Mouse (Mus musculus) midbrain, embryonic 10.5 days (tissue): ENCODE measurements around the gene Socs4. TPM values are rescaled to one million over a fixed set of nuclear protein-coding genes. Genes with fewer than 3 reads are reported as not detected.

Source experiments
- DNase-seq: peaks from one replicate; pipeline ENCODE4 v3.0.0-alpha.2; 2017; ENCODE audit warnings: low spot score
- H3K27ac ChIP-seq: fragments of 300-500 bp; sonication (generic); replicated peaks from 2 replicates; pipeline ENCODE4 v1.5.1; 2016; ENCODE audit warnings: mild to moderate bottlenecking
- H3K27me3 ChIP-seq: fragments of 300-500 bp; sonication (generic); 2 replicates; pipeline ENCODE4 v1.6.1; 2016; ENCODE audit warnings: low read depth, mild to moderate bottlenecking; ENCODE audit not compliant: poor library complexity, severe bottlenecking
- H3K36me3 ChIP-seq: fragments of 300-500 bp; sonication (generic); 2 replicates; pipeline ENCODE4 v1.6.1; 2016; ENCODE audit warnings: mild to moderate bottlenecking, moderate library complexity
- H3K4me1 ChIP-seq: fragments of 300-500 bp; sonication (generic); 2 replicates; pipeline ENCODE4 v1.6.1; 2016
- H3K4me3 ChIP-seq: fragments of 300-500 bp; sonication (generic); 2 replicates; pipeline ENCODE4 v1.5.1; 2016; ENCODE audit warnings: mild to moderate bottlenecking, moderate library complexity
- H3K9me3 ChIP-seq: fragments of 300-500 bp; sonication (generic); replicated peaks from 2 replicates; pipeline ENCODE4 v1.6.1; 2016; ENCODE audit warnings: mild to moderate bottlenecking
- WGBS: fragments of 180-500 bp; shearing (Covaris S2); methylation state at CpG from one replicate; pipeline ENCODE4 v1.1.7; 2016; 5-methylcytosine and 5-hydroxymethylcytosine counted together
- polyA plus RNA-seq: library from polyadenylated mRNA; unstranded; fragments of >200 nt; fragmentation: Nextera tagmentation; extraction: Ambion mirVana; gene quantifications from 2 replicates; pipeline ENCODE4 v1.2.1, GENCODE M21; 2016

Socs4 gene
- polyA plus RNA-seq, 1 experiment from 2014 or later, result 4.6 TPM

DNA sequence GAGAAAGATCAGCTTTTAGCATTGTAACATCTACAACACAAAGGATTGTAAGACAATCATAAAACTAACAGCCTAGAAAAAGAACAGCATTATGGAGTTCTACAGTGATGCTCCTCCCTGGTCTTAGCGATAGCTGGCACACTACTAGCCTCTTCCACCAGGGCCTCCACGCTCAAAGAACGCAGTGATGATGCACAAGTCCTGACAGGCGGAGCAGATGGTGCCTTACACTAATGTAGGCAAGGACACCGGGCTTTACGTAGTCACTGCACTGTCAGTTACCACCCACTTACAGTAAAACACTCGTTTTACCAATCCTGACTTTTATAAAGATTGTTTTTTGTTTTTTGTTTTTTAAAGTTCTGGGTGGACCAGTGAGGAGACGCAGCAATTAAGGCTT lies 10.9 kb upstream of the Socs4 start:
- WGBS, result 94% methylated on average over 8 of the region's 8 CpGs
- no peaks in the 10 kb centered on the region for H3K27me3 ChIP-seq
- DNase-seq, result no peak
- peaks cover 3% of the 10 kb centered on the region; the same call in 1 of the 2 replicates for H3K9me3 ChIP-seq
- no peak overlapping the region for H3K4me3 ChIP-seq
- no peaks in the 10 kb centered on the region for H3K4me1 ChIP-seq
- H3K36me3 ChIP-seq, result peaks cover 94% of the 10 kb centered on the region
- H3K27ac ChIP-seq, result no peak overlapping the region

GRCm38 (mm10) chr14:47269056-47269455 lies 7.7 kb upstream of the Socs4 start:
- 90% methylated on average over 4 of the region's 4 CpGs for WGBS
- H3K36me3 ChIP-seq, result peaks cover 100% of the 10 kb centered on the region

DNA sequence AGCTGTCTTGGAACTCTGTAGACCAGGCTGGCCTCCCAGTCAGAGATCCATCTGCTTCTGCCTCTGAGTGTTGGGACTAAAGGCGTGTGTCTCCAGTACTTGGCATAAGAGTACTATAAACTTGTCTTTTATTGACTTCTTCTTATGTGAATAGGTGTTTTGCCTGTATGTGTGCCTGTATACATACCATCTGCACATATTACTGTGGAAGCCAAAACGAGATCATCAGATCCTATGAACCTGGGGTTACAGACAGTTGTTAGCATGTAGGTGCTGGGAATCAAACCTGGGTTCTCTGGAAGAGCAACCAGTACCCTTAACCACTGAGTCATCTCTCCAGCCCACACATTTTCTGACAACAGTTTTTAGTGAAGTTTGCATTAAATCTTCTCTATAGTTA lies 7.0 kb upstream of the Socs4 start:
- Histone ChIP-seq H3K27me3 (no peaks in the 10 kb centered on the region), H3K4me1 (peaks cover 5% of the 10 kb centered on the region; the same call in 1 of the 2 replicates), H3K4me3 (no peak overlapping the region), H3K9me3 (peaks cover 3% of the 10 kb centered on the region; the same call in 1 of the 2 replicates), H3K36me3 (peaks cover 100% of the 10 kb centered on the region), H3K27ac (no peak overlapping the region)
- 94% methylated on average over 2 of the region's 2 CpGs for WGBS
- DNase-seq, result no peak

More at GRCm38 (mm10) chr14:47269056-47269455, 7.7 kb upstream of the Socs4 start:
- Histone ChIP-seq H3K4me1 (no peaks in the 10 kb centered on the region), H3K27ac (no peak overlapping the region), H3K27me3 (no peaks in the 10 kb centered on the region), H3K4me3 (no peak overlapping the region), H3K9me3 (peaks cover 3% of the 10 kb centered on the region; the same call in 1 of the 2 replicates)
- no peak for DNase-seq

- Histone ChIP-seq H3K4me1 (peaks cover 30% of the 10 kb centered on the region), H3K9me3 (peaks cover 3% of the 10 kb centered on the region; the same call in 1 of the 2 replicates), H3K27me3 (no peaks in the 10 kb centered on the region), H3K36me3 (peaks cover 60% of the 10 kb centered on the region), H3K27ac (no peak overlapping the region), H3K4me3 (no peak overlapping the region)
- WGBS, result 86% methylated on average over 3 of the region's 3 CpGs
- DNase-seq, result no peak
Observed at GRCm38 (mm10) chr14:47273751-47274150, 3.0 kb upstream of the Socs4 start.

- Histone ChIP-seq H3K27ac (0 out of 2 replicates have a peak overlapping the region, but pooled peaks have one; percentile 17), H3K4me1 (peaks cover 30% of the 10 kb centered on the region), H3K4me3 (peak overlapping the region; percentile 81), H3K36me3 (peaks cover 49% of the 10 kb centered on the region), H3K9me3 (no peaks in the 10 kb centered on the region), H3K27me3 (no peaks in the 10 kb centered on the region)
- DNase-seq, result peak; percentile 19
- 43% methylated on average over 3 of the region's 3 CpGs for WGBS
Observed at GRCm38 (mm10) chr14:47275417-47275816, 1.3 kb upstream of the Socs4 start.

DNA sequence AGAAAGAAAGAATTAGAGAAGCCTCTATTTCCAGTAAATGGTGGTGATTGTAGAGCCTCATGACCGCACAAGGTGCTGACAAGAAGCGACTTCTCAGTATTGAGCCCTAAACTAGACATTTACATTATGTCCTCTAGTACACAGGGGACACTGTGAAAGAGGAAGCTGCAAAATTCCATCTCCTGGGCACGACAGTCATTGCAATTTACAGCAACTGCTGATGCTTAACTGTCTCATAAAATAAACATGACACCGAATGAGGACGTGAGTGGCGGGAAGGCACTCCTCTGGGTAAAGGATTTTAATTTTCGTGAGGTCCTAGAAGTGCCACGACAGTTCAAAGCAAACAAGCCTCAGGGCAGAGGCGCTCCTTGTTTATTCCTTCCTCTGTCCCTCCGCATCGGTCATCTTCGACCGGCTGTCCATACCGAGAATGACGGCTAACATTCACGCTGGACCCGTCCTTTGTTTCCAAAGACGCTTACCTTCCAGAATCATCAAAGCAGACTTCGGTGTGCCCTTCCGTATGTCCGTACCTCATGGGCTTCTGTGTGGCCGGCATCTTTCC lies 611 bp upstream of the Socs4 start:
- DNase-seq, result no peak
- peaks cover 45% of the 10 kb centered on the region for H3K36me3 ChIP-seq
- H3K27me3 ChIP-seq, result no peaks in the 10 kb centered on the region
- WGBS, result 3% methylated on average over 22 of the region's 22 CpGs
- H3K4me3 ChIP-seq, result peak overlapping the region; percentile 81
- H3K27ac ChIP-seq, result peak overlapping the region; percentile 97
- peaks cover 30% of the 10 kb centered on the region for H3K4me1 ChIP-seq
- H3K9me3 ChIP-seq, result no peaks in the 10 kb centered on the region

GRCm38 (mm10) chr14:47279058-47279457 lies 2.3 kb downstream of the Socs4 start:
- Histone ChIP-seq H3K4me3 (no peak overlapping the region), H3K9me3 (no peaks in the 10 kb centered on the region), H3K4me1 (peaks cover 30% of the 10 kb centered on the region), H3K27me3 (no peaks in the 10 kb centered on the region), H3K27ac (no peak overlapping the region), H3K36me3 (peaks cover 20% of the 10 kb centered on the region)
- WGBS, result 85% methylated on average over 2 of the region's 2 CpGs
- no peak for DNase-seq

DNA sequence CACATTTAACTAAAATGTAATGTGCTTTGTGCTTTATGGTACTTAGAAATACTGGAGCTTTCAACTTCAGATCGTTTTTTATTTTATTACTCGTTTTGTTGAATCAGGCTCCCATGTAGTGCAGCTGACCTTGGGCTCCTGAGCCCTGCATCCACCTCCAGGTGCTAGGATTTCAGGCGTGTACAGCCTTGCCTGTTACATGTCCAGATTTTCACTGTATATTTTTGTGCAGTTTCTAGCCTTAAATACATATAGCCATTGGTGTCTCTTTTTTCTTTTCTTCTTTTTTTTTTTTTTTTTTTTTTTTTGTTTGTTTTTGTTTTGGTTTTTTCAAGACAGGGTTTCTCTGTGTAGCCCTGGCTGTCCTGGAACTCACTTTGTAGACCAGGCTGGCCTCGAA lies 4.8 kb downstream of the Socs4 start:
- no peak overlapping the region for H3K27ac ChIP-seq
- peaks cover 17% of the 10 kb centered on the region for H3K36me3 ChIP-seq
- H3K9me3 ChIP-seq, result no peaks in the 10 kb centered on the region
- DNase-seq, result no peak
- no peaks in the 10 kb centered on the region for H3K27me3 ChIP-seq
- WGBS, result 95% methylated on average over 4 of the region's 4 CpGs
- peaks cover 10% of the 10 kb centered on the region for H3K4me1 ChIP-seq
- H3K4me3 ChIP-seq, result no peak overlapping the region

- Histone ChIP-seq H3K4me1 (no peaks in the 10 kb centered on the region; the same call in 1 of the 2 replicates), H3K27me3 (no peaks in the 10 kb centered on the region), H3K36me3 (peaks cover 17% of the 10 kb centered on the region), H3K27ac (no peak overlapping the region), H3K4me3 (no peak overlapping the region), H3K9me3 (no peaks in the 10 kb centered on the region)
- no peak for DNase-seq
- WGBS, result 94% methylated on average over 7 of the region's 7 CpGs
Observed at GRCm38 (mm10) chr14:47283568-47283967, 6.8 kb downstream of the Socs4 start.

DNA sequence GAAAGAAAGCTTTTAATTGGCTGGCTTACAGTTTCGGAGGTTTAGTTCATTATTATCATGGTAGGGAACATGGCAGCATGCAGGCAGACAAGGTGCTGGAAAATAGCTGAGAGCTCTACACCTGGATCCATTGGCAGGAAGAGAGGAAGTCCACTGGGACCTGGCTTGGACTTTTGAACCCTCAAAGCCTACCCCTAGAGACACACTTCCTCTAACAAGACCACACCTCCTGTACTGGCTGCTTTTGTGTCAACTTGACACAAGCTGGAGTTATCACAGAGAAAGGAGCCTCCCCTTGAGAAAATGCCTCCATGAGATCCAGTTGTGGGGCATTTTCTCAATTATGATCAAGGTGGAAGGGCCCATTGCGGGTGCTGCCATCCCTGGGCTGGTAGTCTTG lies 8.5 kb downstream of the Socs4 start:
- 97% methylated on average over 2 of the region's 2 CpGs for WGBS
- DNase-seq, result no peak
- H3K4me1 ChIP-seq, result no peaks in the 10 kb centered on the region
- H3K4me3 ChIP-seq, result no peak overlapping the region
- H3K9me3 ChIP-seq, result no peaks in the 10 kb centered on the region
- no peaks in the 10 kb centered on the region for H3K27me3 ChIP-seq
- no peak overlapping the region for H3K27ac ChIP-seq
- peaks cover 19% of the 10 kb centered on the region for H3K36me3 ChIP-seq

- WGBS, result 82% methylated on average over 1 of the region's 1 CpGs
- H3K4me1 ChIP-seq, result no peaks in the 10 kb centered on the region
- peaks cover 21% of the 10 kb centered on the region for H3K36me3 ChIP-seq
- no peaks in the 10 kb centered on the region for H3K27me3 ChIP-seq
- H3K27ac ChIP-seq, result no peak overlapping the region
- DNase-seq, result no peak
- H3K9me3 ChIP-seq, result no peaks in the 10 kb centered on the region
- H3K4me3 ChIP-seq, result no peak overlapping the region
Observed at GRCm38 (mm10) chr14:47286215-47286614, 9.5 kb downstream of the Socs4 start.

DNA sequence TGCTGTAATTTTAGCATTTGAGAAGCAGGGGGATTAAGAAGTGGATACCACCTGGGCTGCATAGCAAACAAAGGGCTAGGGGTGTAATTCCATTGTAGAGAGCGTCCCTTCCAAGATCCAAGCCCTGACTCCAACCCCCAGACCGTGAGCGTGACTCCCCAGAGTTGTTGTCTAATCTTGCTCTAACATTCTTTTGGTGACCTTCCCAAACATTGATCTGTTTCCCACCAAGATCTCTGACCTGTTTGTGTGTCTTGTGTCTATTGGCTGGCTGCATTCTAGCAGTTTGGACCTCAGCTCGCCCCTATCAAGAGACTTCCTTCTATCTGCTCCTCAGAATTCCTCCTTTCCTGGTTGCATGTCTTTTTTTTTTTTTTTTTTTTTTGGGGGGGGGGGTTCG lies 10.3 kb downstream of the Socs4 start:
- 82% methylated on average over 5 of the region's 5 CpGs for WGBS
- H3K9me3 ChIP-seq, result no peaks in the 10 kb centered on the region
- DNase-seq, result no peak
- H3K27me3 ChIP-seq, result no peaks in the 10 kb centered on the region
- H3K27ac ChIP-seq, result no peak overlapping the region
- H3K36me3 ChIP-seq, result peaks cover 17% of the 10 kb centered on the region
- no peaks in the 10 kb centered on the region for H3K4me1 ChIP-seq
- no peak overlapping the region for H3K4me3 ChIP-seq

- Histone ChIP-seq H3K27ac (no peak overlapping the region), H3K4me3 (no peak overlapping the region), H3K9me3 (no peaks in the 10 kb centered on the region), H3K4me1 (peaks cover 3% of the 10 kb centered on the region; the same call in 1 of the 2 replicates), H3K36me3 (peaks cover 14% of the 10 kb centered on the region), H3K27me3 (no peaks in the 10 kb centered on the region)
- DNase-seq, result no peak
- 87% methylated on average over 1 of the region's 1 CpGs for WGBS
Observed at GRCm38 (mm10) chr14:47291772-47292171, 15.0 kb downstream of the Socs4 start.
